Mouse (Mus musculus): ENCODE results near the gene Fahd1.

Fahd1 gene

GRCm38 (mm10) chr17:24847386-24847785, 2.8 kb downstream of the Fahd1 start:
- no peak for DNase-seq (ENCODE audit: low spot score)

GRCm38 (mm10) chr17:24844525-24844924, 5.6 kb downstream of the Fahd1 start:
- DNase-seq (ENCODE audit: low spot score), result no peak

GRCm38 (mm10) chr17:24842631-24843030, 7.5 kb downstream of the Fahd1 start:
- no peak for DNase-seq (ENCODE audit: low spot score)

DNA sequence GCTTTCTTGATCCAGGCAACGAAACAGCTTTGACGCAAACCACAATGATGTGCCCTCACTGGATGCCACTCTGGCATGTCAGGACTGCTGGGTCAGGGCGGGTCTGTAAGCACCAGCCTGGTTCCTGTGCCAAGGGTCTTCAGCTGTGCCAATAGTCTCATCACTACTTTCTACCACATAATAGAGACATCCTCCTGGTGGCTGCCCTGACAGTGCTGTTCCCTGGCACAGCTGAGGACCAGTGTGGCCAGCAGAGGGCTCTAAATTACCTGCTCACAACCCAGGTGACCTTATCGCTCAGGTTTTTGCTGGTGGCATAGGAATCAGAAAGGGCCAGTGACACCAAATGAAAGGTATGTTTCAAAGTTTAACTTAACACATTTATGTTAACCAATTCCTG, 9.0 kb downstream of the Fahd1 start:
- DNase-seq (ENCODE audit: low spot score), result peak; percentile 42

- no peak for DNase-seq (ENCODE audit: low spot score)
These were observed 9.8 kb downstream of the Fahd1 start for GRCm38 (mm10) chr17:24840341-24840740.

DNA sequence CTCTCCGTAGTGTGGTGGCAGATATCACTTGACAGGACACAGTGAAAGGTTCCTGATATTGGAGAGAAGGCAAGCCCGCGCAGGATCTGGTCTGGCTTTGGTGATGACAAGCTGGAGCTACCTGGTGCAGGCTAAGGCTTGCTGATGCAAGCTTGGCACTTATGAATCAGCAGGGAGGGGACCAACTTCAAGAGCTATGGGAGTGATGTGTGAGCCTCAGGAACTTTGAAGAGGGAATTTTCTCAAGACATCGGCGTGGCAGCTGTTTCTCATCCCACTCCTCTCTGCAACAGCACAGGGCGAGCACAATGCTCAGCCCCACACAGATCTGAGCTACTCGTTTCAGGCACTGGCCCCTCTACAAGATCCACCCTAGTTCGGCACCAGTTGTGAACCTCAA, 10.3 kb downstream of the Fahd1 start, which contains the start of gene Hagh:
TSS of gene Hagh (plus strand) at position 302 of the 400 bp plus-strand sequence.
- DNase-seq (ENCODE audit: low spot score), result no peak

- no peak for DNase-seq (ENCODE audit: low spot score)
These were observed 28.5 kb downstream of the Fahd1 start for GRCm38 (mm10) chr17:24821351-24822280.

DNA sequence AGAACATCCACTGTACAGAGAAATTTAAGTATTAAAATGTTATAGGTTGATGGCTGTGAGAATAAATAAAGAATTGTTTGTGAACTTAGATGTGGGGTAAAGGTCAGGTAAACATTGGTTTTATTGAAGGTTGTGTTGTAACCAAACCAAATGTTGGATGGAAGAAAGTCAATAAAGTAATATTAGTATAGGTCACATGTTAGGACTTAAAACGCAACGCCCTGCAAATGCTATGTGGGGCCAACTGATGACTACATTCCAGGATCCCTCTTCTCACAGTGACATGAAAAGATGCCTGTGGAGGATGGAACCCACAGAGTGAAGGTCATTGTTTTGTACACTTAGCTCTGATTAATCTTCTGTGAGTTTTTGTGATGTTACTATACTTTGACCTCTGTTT, 30.7 kb downstream of the Fahd1 start:
- no peak for DNase-seq (ENCODE audit: low spot score)

DNA sequence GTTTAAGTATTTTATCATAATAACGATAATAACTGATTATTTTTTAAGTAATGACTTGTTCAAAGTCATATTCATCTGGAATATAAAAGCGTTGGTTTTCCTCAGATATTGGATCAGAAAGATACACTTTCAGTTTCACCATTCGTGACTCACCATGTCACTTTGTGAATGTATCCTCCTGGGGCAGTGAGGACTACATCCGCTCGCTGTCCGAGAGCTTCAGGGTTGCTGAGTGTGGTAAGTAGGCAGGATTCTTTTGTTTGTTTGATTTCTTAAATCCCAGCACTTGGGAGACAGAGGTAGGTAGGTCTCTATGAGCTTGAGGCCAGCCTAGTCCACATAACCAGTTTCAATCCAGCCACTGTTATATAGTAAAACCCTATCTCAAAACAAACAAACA, 32.0 kb downstream of the Fahd1 start:
- no peak for DNase-seq (ENCODE audit: low spot score)

- no peak for DNase-seq (ENCODE audit: low spot score)
These were observed 32.7 kb downstream of the Fahd1 start for GRCm38 (mm10) chr17:24817503-24817902.

GRCm38 (mm10) chr17:24815256-24815655, 34.9 kb downstream of the Fahd1 start:
- DNase-seq (ENCODE audit: low spot score), result no peak

GRCm38 (mm10) chr17:24812215-24812614, 37.9 kb downstream of the Fahd1 start:
- no peak for DNase-seq (ENCODE audit: low spot score)

GRCm38 (mm10) chr17:24811211-24811610, 39.0 kb downstream of the Fahd1 start:
- no peak for DNase-seq (ENCODE audit: low spot score)

- DNase-seq (ENCODE audit: low spot score), result peak; percentile 56
These were observed 45.9 kb downstream of the Fahd1 start, which contains the start of gene Meiob for GRCm38 (mm10) chr17:24803952-24804951. Meiob (plus strand) TSS chr17:24804289.

GRCm38 (mm10) chr17:24800524-24800923, 49.6 kb downstream of the Fahd1 start:
- no peak for DNase-seq (ENCODE audit: low spot score)

DNA sequence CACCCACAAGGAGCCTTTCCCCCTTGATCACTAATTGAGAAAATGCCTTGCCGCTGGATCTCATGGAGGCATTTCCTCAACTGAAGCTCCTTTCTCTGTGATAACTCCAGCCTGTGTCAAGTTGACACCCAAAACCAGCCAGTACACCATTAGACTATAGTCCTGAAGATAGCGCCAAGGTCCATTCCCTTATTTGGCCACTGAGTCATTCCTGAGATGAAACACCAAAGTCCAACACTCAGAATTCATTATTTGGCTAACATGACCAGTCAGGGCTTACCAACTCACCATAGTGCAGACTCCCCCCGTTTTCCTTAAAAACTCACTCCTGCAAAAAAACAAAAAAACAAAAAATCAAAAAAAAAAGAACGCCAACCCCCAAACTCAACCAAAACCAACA, 50.7 kb downstream of the Fahd1 start:
- DNase-seq (ENCODE audit: low spot score), result no peak
